Mouse (Mus musculus): ENCODE measurements around the gene Ccdc180. TPM values are rescaled to one million over a fixed set of nuclear protein-coding genes. Genes with fewer than 3 reads are reported as not detected.

Ccdc180 gene
- total RNA-seq, 1 experiment, result not detected

DNA sequence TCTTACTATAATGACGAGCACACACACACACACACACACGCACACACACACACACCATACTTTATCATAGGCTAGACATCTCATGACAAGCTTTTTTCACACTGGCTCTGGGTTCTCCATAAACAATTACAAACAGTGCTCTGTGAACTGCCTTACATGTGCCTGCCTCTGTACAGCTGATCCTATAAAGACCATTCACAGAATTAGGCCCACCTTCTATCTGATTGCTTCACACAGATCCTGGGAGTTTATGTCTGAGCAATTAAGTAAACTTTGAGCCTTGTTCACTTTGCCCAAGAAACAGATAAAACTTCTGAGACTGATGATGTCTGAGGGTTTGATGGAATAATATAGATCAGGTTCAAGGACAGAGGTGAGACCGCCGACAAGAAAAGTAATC lies 21.8 kb downstream of the Ccdc180 start:
- Histone ChIP-seq H3K4me1 (ENCODE audit: control insufficient read depth in 2 of 2, insufficient read depth in 2 of 2, low read length in 2 of 2, poor library complexity in 1 of 2) (no peaks in the 10 kb centered on the region), H3K9ac (ENCODE audit: insufficient read depth, low read depth, low read length, poor library complexity, severe bottlenecking) (no peak overlapping the region), H3K36me3 (ENCODE audit: control insufficient read depth, insufficient read depth, low read length, poor library complexity, severe bottlenecking) (no peaks in the 10 kb centered on the region), H3K27ac (ENCODE audit: insufficient read depth, low read depth, low read length, poor library complexity, severe bottlenecking) (no peak overlapping the region), H3K9me3 (ENCODE audit: control insufficient read depth, insufficient read depth, low read depth, low read length) (no peaks in the 10 kb centered on the region), H3K4me3 (ENCODE audit: insufficient read depth in 1 of 2, low read depth in 1 of 2, low read length in 2 of 2, poor library complexity in 1 of 2, severe bottlenecking in 1 of 2) (no peak overlapping the region)
- DNase-seq (ENCODE audit: low read depth, low spot score), result no peak
- in situ Hi-C loops (cut with MboI; ENCODE audit: low sequenced_read_pairs in 2 of 2, unreplicated experiment in 2 of 2), result no loop called here
- TF ChIP-seq HCFC1 (IDR thresholded peaks at IDR 0.05; ENCODE audit: borderline replicate concordance, insufficient read depth, low read length) (no peak), CHD2 (IDR thresholded peaks at IDR 0.05; ENCODE audit: low read depth, low read length) (no peak), ZNF384 (IDR thresholded peaks at IDR 0.05; ENCODE audit: low read depth, low read length) (no peak), MAFK (IDR thresholded peaks at IDR 0.05; ENCODE audit: insufficient read depth, low read depth, low read length) (no peak), ZC3H11A (IDR thresholded peaks at IDR 0.05; ENCODE audit: borderline replicate concordance, low read depth, low read length) (no peak)

DNA sequence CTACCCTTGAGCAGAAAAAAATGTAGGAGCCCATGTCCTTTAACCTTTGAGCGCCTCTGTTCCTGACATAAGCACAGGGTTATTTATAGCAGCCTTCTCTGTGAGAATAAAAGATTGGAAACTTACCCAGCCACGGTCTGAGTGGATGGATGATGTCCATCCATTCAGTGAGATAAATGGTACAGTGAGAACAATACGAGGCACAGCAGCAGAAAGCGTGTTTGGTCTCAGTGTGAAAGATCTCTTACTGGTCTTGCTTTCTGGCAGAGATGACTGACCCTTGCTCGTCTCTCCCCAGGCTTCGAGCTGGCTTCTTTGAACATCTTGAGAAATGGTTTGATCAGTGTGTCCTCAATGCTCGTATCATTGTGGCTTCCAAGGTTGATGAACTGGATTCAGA lies 27.0 kb downstream of the Ccdc180 start:
- TF ChIP-seq HCFC1 (IDR thresholded peaks at IDR 0.05; ENCODE audit: borderline replicate concordance, insufficient read depth, low read length) (no peak), MAFK (IDR thresholded peaks at IDR 0.05; ENCODE audit: insufficient read depth, low read depth, low read length) (no peak)
- H3K4me3 ChIP-seq (ENCODE audit: insufficient read depth in 1 of 2, low read depth in 1 of 2, low read length in 2 of 2, poor library complexity in 1 of 2, severe bottlenecking in 1 of 2), result no peak overlapping the region
- in situ Hi-C loops (cut with MboI; ENCODE audit: low sequenced_read_pairs in 2 of 2, unreplicated experiment in 2 of 2), result no loop called here

DNA sequence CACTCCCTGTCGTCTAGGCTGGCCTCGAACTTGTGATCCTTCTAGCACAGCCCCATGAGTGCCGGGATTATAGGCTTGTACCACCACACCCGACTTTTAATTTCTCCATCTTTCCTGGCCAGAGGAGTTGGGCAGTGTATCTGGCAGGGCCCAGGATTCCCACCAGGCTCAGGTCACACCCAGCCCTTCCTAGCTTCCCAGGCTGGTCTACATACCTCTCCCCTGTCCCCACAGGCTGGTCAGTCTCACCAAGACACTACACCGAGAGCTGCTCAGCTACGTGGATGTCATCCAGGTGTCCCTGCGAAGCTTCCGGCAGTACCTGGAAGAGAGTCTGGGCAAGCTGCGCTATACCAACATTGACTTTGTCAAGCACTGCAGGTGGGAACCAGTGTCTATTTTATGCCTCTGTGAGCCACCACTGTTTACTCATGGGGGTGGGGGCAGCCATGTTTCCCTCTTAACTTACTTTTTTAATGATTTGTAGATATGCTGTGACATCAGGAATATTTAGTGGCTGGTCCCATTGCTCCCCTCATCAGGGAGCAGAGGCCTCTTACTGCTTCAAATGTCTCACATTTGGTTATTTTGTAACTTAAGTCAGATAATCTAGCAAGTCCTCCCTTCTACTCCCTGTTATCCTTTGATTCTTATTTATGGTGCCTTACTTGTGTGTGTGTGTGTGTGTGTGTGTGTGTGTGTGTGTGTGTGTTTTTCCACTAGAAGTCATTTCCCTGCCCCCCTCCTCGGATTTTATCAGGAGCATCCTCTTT lies 31.7 kb downstream of the Ccdc180 start:
- Histone ChIP-seq H3K4me3 (ENCODE audit: insufficient read depth in 1 of 2, low read depth in 1 of 2, low read length in 2 of 2, poor library complexity in 1 of 2, severe bottlenecking in 1 of 2) (no peak overlapping the region), H3K27ac (ENCODE audit: insufficient read depth, low read depth, low read length, poor library complexity, severe bottlenecking) (no peak overlapping the region), H3K9ac (ENCODE audit: insufficient read depth, low read depth, low read length, poor library complexity, severe bottlenecking) (no peak overlapping the region), H3K36me3 (ENCODE audit: control insufficient read depth, insufficient read depth, low read length, poor library complexity, severe bottlenecking) (no peaks in the 10 kb centered on the region), H3K4me1 (ENCODE audit: control insufficient read depth in 2 of 2, insufficient read depth in 2 of 2, low read length in 2 of 2, poor library complexity in 1 of 2) (no peaks in the 10 kb centered on the region), H3K9me3 (ENCODE audit: control insufficient read depth, insufficient read depth, low read depth, low read length) (no peaks in the 10 kb centered on the region)
- TF ChIP-seq ZNF384 (IDR thresholded peaks at IDR 0.05; ENCODE audit: low read depth, low read length) (no peak), MAFK (IDR thresholded peaks at IDR 0.05; ENCODE audit: insufficient read depth, low read depth, low read length) (no peak), ZC3H11A (IDR thresholded peaks at IDR 0.05; ENCODE audit: borderline replicate concordance, low read depth, low read length) (no peak), CHD2 (IDR thresholded peaks at IDR 0.05; ENCODE audit: low read depth, low read length) (no peak), HCFC1 (IDR thresholded peaks at IDR 0.05; ENCODE audit: borderline replicate concordance, insufficient read depth, low read length) (no peak)
- no peak for DNase-seq (ENCODE audit: low read depth, low spot score)
- in situ Hi-C loops (cut with MboI; ENCODE audit: low sequenced_read_pairs in 2 of 2, unreplicated experiment in 2 of 2), result no loop called here

More for the DNA sequence above, 27.0 kb downstream of the Ccdc180 start:
- no peak overlapping the region for H3K9ac ChIP-seq (ENCODE audit: insufficient read depth, low read depth, low read length, poor library complexity, severe bottlenecking)
- no peaks in the 10 kb centered on the region for H3K36me3 ChIP-seq (ENCODE audit: control insufficient read depth, insufficient read depth, low read length, poor library complexity, severe bottlenecking)
- no peaks in the 10 kb centered on the region for H3K4me1 ChIP-seq (ENCODE audit: control insufficient read depth in 2 of 2, insufficient read depth in 2 of 2, low read length in 2 of 2, poor library complexity in 1 of 2)
- DNase-seq (ENCODE audit: low read depth, low spot score), result no peak
- H3K27ac ChIP-seq (ENCODE audit: insufficient read depth, low read depth, low read length, poor library complexity, severe bottlenecking), result no peak overlapping the region
- H3K9me3 ChIP-seq (ENCODE audit: control insufficient read depth, insufficient read depth, low read depth, low read length), result no peaks in the 10 kb centered on the region

DNA sequence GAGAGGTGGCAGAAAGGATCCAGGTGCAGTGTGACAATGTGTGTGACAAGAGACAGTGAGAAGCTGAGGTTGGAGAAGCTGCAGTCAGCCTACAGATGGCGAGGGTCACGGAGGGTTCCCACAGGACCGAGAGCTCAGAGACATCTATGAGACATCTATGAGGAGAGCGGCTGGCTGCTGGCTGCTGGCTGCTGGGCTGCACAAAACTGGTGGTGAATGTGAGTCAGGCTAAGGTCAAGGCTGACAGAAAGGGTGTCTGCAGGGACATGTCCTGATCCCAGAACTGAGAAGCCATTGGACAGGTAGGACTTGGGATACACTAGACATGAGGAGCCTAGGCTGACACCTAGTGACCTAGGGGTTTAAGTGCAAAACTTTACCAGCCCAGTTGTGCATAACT lies 33.9 kb downstream of the Ccdc180 start:
- no peaks in the 10 kb centered on the region for H3K4me1 ChIP-seq (ENCODE audit: control insufficient read depth in 2 of 2, insufficient read depth in 2 of 2, low read length in 2 of 2, poor library complexity in 1 of 2)
- no peaks in the 10 kb centered on the region for H3K36me3 ChIP-seq (ENCODE audit: control insufficient read depth, insufficient read depth, low read length, poor library complexity, severe bottlenecking)
- H3K4me3 ChIP-seq (ENCODE audit: insufficient read depth in 1 of 2, low read depth in 1 of 2, low read length in 2 of 2, poor library complexity in 1 of 2, severe bottlenecking in 1 of 2), result no peak overlapping the region
- no peaks in the 10 kb centered on the region for H3K9me3 ChIP-seq (ENCODE audit: control insufficient read depth, insufficient read depth, low read depth, low read length)
- no peak for DNase-seq (ENCODE audit: low read depth, low spot score)
- no peak overlapping the region for H3K27ac ChIP-seq (ENCODE audit: insufficient read depth, low read depth, low read length, poor library complexity, severe bottlenecking)
- in situ Hi-C loops (cut with MboI; ENCODE audit: low sequenced_read_pairs in 2 of 2, unreplicated experiment in 2 of 2), result no loop called here
- no peak for TF ChIP-seq ZNF384 (IDR thresholded peaks at IDR 0.05; ENCODE audit: low read depth, low read length)
- no peak for TF ChIP-seq ZC3H11A (IDR thresholded peaks at IDR 0.05; ENCODE audit: borderline replicate concordance, low read depth, low read length)
- TF ChIP-seq MAFK (IDR thresholded peaks at IDR 0.05; ENCODE audit: insufficient read depth, low read depth, low read length), result no peak
- no peak for TF ChIP-seq HCFC1 (IDR thresholded peaks at IDR 0.05; ENCODE audit: borderline replicate concordance, insufficient read depth, low read length)
- no peak for TF ChIP-seq CHD2 (IDR thresholded peaks at IDR 0.05; ENCODE audit: low read depth, low read length)
- no peak overlapping the region for H3K9ac ChIP-seq (ENCODE audit: insufficient read depth, low read depth, low read length, poor library complexity, severe bottlenecking)
